Mouse (Mus musculus) spleen, postnatal 10 days (tissue): Measurements from ENCODE around the gene Tanc2.
A peak's percentile ranks its signal among the peaks of the same experiment; 100 is the strongest.

ENCODE experiments used
- DNase-seq, 2 experiments: peaks; one replicate each; pipeline ENCODE4 v3.0.0; 2021 to 2022; ENCODE audit warnings: low spot score in 2 of 2

Gene Tanc2

DNA sequence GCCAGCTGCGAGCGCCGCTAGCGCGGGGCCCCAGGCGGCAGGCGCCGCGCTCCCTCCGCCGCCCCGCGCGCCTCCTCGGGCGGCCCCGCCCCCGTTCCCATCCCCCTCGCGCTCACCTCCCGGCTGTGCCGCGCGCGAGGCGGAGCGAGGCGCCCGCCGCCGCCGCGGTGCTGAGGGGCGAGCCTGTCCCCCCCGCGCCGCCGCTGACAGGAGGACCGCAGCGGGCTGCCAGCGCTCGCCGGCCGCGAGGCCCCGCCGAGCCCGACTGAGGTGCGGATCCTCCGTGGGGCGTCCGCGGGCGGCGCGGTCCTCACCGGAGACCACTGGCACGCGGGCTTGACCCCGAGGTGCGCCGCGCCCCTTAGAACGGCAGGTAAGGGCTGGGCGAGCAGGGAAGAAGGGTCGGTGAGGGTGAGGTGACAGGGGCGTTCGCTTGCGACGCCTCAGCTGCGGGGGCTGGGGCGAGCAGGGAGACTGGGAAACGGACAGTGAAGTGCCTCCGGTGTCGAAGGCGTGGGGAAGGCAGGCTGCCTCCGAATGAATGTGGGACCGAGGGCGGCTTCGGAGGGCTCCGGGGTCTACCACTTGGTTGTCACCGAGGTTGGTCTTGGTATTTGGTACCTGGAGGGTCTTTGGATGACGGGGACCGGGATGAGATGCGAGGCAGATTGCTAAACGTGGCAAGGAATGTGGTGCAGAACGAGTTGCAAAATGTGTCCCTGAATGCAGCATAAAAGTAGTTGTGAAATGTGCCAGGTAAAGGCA is at the start of gene Tanc2:
Tanc2 (plus strand) TSS at position 110 of the 765 bp plus-strand sequence.
- peak; percentile 21 to 44 for DNase-seq

- no peak for DNase-seq
These were observed 49.0 kb upstream of the Tanc2 start for GRCm38 (mm10) chr11:105540781-105541180.

- DNase-seq, result no peak
These were observed 48.4 kb upstream of the Tanc2 start for GRCm38 (mm10) chr11:105541366-105541765.

DNA sequence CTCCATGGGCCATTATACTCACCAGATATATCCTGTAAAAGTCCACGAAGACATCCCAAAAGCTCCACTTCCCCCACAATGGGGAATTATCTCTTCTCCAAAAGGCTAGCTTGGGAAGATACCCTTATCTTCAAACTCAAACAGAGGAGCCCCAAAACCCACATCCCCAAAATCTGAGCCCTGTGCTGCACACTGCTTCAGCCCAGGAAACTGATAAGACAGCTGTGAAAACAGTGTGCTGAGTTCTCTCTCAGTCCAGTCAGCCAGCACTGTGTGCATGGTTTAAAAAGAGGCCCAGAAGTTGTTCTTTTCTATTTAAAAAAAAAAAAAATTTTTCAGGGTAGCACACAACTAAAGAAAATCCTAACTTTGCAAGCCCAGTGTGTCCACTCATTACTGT is 47.7 kb upstream of the Tanc2 start:
- DNase-seq, result no peak

GRCm38 (mm10) chr11:105545801-105546200 is 44.0 kb upstream of the Tanc2 start:
- no peak for DNase-seq

DNA sequence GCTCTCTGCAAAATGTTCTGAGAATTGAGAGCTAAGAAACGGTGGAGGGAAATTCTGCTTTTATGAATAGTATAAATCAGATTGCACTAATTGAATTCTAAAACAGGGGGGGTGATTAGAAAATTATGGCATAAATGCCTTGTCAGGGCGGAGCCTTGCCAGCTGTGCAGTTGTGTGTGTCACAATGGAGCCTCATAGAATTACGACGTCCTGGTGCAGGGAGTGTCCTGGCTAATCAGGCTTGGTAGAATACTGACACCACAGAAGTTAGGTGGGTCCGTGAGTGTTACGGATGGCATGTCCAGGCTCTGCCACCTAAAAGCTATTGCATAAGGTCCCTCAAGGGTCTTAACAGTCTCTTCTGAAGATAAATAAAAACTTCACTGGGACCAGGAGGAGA is 43.4 kb upstream of the Tanc2 start:
- DNase-seq, result no peak

DNA sequence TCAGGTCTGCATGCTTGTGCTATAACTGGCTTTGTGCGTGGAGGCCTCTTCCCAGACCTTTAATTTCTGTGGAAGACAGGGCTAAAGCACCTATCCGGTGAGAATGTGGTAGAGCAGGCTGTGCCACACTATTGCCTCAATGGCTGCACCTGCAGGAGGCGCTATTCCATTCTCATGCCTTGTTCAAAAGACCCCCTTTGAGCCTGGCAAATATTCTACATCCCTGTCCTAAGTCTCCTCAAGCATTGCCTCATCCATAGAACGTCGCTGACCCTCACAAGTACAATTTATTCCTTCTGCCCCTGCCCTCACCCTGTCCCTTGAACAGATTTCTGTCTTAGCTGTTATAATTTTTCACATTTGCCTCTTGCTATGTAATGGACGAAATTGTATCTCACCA is 41.4 kb upstream of the Tanc2 start:
- peak in 1 of 2 experiments; percentile 15 for DNase-seq

GRCm38 (mm10) chr11:105549164-105550121 is 40.3 kb upstream of the Tanc2 start:
- no peak for DNase-seq

DNA sequence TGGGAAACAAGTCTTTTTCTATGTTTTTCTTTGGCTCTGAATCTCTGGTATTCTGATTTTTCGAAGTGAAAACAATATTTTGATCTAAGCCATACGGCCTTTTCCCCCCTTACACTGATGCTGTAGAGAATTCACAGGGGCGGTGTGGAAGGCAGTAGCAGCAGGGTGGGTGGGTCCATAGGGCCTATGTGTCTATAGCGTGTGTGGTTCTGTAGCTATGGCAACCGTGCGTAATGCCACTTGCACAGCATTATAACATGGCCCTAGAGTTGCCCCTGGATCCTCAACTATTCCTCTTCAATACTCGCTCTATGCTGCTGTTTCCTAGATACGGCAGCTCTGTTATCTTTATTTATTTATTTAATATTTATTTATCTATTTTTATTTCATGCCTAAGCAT is 32.5 kb upstream of the Tanc2 start:
- no peak for DNase-seq

DNA sequence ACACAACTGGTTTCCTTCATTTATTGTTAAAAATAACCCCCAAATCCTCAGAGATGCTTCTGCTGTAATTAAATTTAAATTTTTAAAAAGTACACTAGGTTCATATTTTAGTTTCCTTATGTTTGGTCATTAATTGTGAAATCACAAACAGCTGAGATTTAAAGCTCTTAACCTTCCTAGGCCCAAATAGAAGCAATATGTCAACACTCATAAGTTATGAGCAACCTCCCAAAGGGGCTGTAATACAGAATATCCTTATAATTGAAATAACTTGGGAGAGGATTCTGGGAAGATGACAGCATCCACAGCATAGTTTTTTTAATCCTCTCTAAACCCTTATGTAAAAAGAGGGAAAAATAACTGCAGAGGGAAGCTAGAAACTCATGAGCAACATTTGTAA is 31.7 kb upstream of the Tanc2 start:
- no peak for DNase-seq

DNA sequence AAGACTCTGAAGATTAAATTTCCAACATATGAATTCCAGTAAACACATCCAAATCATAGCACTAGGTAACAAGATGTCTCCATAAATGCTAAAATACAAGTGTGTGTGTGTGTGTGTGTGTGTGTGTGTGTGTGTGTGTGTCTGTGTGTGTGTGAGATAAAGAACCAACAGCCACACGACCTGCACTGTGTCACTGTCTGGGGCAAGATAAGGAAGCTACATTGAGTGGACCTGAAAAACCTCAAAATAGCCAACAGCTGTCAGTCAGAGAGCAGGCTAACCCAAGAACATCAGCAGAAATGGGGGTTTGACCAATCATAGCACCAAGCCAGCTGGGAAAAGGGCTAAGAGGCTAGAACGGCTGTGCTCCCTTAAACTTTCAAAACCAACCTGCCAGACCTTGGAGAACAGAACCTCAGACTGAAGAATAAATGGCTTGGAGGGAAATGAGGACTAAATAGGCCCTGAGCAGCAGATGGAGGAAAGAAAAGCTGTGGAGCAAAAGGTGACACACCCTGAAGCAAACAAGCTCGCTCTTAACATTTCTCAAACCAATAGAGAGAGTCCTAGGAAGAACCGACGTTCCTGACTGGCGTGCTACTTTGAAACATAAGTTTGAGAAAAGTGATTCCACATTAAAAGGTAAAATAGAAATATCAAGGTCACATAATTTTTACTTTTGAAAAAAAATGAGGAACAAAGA is 30.8 kb upstream of the Tanc2 start:
- no peak for DNase-seq

DNA sequence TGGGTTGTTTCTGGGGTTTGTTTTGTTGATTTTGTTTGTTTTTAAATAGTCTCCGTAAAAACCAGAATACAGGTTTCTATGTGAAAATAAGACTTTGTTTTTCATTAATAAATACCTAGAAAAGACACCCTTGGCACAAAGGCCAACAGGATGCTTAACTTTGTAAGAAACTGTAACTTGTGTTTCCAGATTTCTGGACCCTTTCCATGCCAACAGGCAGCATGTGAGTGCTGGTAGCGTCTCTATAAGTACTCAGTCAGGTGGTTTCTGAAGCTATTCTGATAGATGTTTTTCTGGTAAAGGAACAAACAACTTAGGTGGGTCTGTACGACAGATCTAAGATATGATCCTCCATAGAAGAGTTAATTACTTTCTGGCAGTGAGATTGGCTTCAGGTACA is 26.2 kb upstream of the Tanc2 start:
- DNase-seq, result no peak

DNA sequence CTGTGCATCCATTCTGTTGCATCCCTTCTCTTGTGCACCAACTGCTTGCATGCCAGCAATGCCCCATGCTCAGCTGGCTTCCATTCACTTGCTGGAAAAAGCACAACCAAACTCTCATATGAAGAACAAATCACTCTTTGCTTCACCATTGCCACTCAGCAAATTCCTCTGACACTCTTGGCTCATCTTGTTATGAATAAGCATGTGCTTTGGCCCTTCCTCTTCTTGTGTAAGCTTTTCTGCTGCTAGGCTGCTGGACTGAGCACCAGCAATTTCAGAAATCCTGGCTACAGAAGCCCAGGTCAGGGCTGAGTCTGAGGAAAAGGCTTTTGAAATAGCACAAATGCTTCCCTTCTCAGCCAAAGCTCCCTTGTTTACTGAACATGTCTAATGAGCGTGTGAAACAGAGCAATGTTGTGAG is 22.6 kb upstream of the Tanc2 start:
- no peak for DNase-seq

DNA sequence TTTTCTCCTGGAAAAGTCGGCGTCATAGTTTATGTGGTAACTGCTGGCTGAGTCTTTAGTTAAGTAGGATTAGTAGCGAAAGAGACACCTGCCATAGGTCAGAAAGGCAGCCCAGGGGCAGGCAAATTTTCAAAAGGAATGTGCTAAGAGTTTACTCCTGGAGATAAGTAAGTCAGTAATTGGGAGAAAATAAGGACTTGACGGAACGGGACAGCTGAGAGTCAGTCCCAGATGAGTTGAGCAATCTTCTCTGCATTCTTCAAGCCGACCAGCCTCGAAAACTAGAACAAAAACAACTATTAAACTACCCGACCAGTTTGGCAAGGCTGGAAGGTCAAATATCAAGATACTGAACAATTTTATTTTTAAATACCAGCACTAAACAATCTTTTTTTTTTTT is 17.8 kb upstream of the Tanc2 start:
- no peak for DNase-seq

- no peak for DNase-seq
These were observed 15.5 kb upstream of the Tanc2 start for GRCm38 (mm10) chr11:105574241-105574640.

GRCm38 (mm10) chr11:105577211-105577610 is 12.6 kb upstream of the Tanc2 start:
- no peak for DNase-seq

DNA sequence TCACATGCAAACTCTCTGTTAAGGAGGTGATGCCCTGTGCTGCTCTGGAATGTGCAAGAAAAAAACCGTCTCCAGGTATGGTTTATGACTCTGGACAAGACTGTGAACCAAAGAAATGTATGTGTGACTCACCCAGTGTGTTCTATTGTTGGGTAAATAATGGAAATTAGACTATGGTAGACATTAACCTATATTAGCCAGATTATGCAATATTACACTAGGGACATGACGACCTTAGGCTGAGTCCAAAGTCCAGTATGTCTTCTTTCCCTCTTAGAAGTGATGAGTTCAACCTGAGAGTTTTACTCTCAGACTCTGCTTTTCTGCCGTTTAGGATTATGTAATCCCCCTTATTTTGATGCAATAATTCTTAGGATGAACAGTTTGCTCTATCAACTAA is 7.8 kb upstream of the Tanc2 start:
- no peak for DNase-seq

GRCm38 (mm10) chr11:105589231-105589876 is 432 bp upstream of the Tanc2 start:
- DNase-seq, result peak; percentile 57 to 85

DNA sequence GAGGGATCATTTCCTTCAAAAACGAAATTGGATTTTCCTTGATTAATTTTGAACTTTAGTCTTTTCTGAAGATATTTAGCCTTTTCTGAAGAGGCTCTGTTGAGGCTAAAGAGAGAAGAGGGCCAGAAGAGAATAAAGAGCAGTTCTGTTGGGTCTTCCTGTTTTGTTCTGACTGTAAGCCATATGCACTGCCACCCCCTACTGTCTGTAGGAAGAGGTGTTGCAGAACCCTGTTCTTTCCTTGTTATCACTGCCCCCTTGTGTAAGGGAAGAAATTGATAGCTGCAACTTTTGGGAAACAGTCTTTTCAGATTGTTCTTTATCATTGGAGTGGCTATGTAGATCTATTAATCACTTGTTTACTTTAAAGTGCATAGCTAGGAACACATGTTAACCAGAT is 2.1 kb downstream of the Tanc2 start:
- DNase-seq, result peak in 1 of 2 experiments; percentile 30

DNA sequence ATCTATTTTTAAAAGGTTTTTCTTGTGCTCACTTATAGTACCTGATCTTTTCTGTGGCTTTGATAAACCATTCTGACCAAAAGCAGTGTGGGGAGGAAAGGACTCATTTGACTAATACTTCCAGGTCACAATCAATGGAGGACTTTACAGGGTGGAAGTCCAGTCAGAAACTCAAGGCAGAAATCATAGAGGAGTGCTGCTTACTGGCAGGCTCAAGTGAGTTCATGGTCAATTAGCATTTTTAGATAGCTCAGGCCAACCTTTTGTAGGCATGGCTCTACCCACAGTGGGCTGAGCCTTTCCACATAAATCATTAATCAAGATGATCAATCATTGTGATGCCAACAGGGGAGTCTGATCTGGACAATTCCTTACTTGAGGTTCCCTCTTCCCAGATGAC is 12.4 kb downstream of the Tanc2 start:
- DNase-seq, result no peak

- no peak for DNase-seq
These were observed 36.4 kb downstream of the Tanc2 start for GRCm38 (mm10) chr11:105626201-105626600.

GRCm38 (mm10) chr11:105643995-105644394 is 54.2 kb downstream of the Tanc2 start:
- no peak for DNase-seq
